Mouse (Mus musculus) intestine, embryonic 15.5 days (tissue): ENCODE measurements around the gene Glt8d1. TPM values are rescaled to one million over a fixed set of nuclear protein-coding genes. Genes with fewer than 3 reads are reported as not detected.

ENCODE experiments used
- ATAC-seq: fragments of 200-750 bp; cut with Nextera tagmentation; 2 replicates; pipeline ENCODE4 v1.8.0; 2017; ENCODE audit warnings: moderate TSS enrichment, moderate library complexity
- H3K27ac ChIP-seq: fragments of 300-500 bp; sonication (generic); 2 replicates; pipeline ENCODE4 v1.5.1; 2015; ENCODE audit warnings: mild to moderate bottlenecking, inconsistent platforms
- H3K27me3 ChIP-seq: fragments of 300-500 bp; sonication (generic); replicated peaks from 2 replicates; pipeline ENCODE4 v1.6.1; 2015; ENCODE audit warnings: inconsistent platforms
- H3K36me3 ChIP-seq: fragments of 300-500 bp; sonication (generic); 2 replicates; pipeline ENCODE4 v1.6.1; 2015; ENCODE audit warnings: inconsistent platforms
- H3K4me1 ChIP-seq: fragments of 300-500 bp; sonication (generic); replicated peaks from 2 replicates; pipeline ENCODE4 v1.6.1; 2015; ENCODE audit warnings: inconsistent platforms
- H3K4me2 ChIP-seq: fragments of 300-500 bp; sonication (generic); replicated peaks from 2 replicates; pipeline ENCODE4 v1.6.1; 2015; ENCODE audit warnings: mild to moderate bottlenecking, inconsistent platforms
- H3K4me3 ChIP-seq: fragments of 300-500 bp; sonication (generic); replicated peaks from 2 replicates; pipeline ENCODE4 v1.5.1; 2015; ENCODE audit warnings: inconsistent platforms
- H3K9ac ChIP-seq: fragments of 300-500 bp; sonication (generic); 2 replicates; pipeline ENCODE4 v1.6.1; 2015; ENCODE audit warnings: inconsistent platforms
- H3K9me3 ChIP-seq: fragments of 300-500 bp; sonication (generic); 2 replicates; pipeline ENCODE4 v1.6.1; 2016; ENCODE audit warnings: inconsistent platforms
- WGBS: fragments of 180-500 bp; shearing (Covaris S2); methylation state at CpG from one replicate; pipeline ENCODE4 v1.1.7; 2015; 5-methylcytosine and 5-hydroxymethylcytosine counted together
- polyA plus RNA-seq: library from polyadenylated mRNA; unstranded; fragments of >200 nt; fragmentation: Nextera tagmentation; extraction: Ambion mirVana; gene quantifications from 2 replicates; pipeline ENCODE4 v1.2.1, GENCODE M21; 2015

Gene Glt8d1
- polyA plus RNA-seq = 44.6 and 48.6 TPM in 2 replicates

DNA sequence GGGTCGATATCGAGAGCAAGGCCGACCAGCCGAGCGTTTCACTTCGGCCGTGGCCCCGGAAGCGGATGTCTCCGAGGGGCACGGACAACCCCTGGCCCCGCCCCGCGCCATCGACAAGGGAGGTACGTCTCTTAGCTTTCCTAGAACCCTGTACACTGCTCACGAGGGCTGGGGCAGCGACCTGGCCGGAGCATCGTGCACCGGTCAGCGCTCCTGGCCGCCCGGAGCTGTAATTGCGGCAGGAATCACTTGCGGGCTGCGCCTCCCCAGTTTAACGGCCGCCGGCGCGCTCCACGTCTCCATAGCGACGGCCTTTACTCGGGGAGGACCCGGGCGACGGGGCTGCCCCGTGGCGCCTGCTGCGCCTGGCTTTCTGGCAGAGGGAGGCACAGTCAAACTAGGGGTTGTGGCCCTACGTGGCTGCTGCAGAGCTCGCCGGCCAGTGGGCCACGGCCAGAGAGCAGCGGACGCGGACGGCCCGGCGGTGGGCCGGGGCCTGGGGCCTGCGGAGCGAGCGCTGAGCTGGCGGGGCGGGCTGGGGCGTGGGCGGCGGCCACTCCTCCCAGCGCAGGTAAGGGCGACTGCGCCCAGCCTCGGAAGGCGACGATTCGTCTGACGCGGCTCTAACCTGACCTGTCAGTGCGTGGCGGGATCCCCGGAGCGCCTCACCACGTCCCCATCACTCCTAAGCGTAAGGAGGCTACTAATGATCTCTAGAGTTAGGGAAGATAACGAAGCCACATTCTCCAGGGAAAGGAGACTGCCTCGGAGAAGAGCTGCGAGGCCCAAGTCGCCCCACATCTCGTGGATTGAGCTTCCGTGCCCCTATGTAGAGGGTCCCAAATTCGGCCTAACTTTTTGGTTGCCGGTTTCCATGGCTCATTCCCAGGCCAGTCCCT, at the start of gene Glt8d1, which contains the start of gene Spcs1:
TSS of gene Glt8d1 (plus strand) at position 94 of the 899 bp plus-strand sequence.
TSS of gene Spcs1 (minus strand) at position 366 of the 899 bp plus-strand sequence.
- no peaks in the 10 kb centered on the region for H3K9me3 ChIP-seq
- H3K4me3 ChIP-seq = peak within 1 kb of the TSS; percentile 67
- H3K27me3 ChIP-seq = no peaks in the 10 kb centered on the region
- H3K9ac ChIP-seq = peak within 1 kb of the TSS; percentile 96
- H3K27ac ChIP-seq = peak within 1 kb of the TSS; percentile 94
- peak within 1 kb of the TSS; percentile 75 for H3K4me2 ChIP-seq
- peaks cover 2% of the 10 kb centered on the region; the same call in 1 of the 2 replicates for H3K4me1 ChIP-seq
- ATAC-seq = peak; percentile 96
- no peaks in the 10 kb centered on the region for H3K36me3 ChIP-seq
- WGBS = under 1% methylated on average over 84 of the region's 84 CpGs

DNA sequence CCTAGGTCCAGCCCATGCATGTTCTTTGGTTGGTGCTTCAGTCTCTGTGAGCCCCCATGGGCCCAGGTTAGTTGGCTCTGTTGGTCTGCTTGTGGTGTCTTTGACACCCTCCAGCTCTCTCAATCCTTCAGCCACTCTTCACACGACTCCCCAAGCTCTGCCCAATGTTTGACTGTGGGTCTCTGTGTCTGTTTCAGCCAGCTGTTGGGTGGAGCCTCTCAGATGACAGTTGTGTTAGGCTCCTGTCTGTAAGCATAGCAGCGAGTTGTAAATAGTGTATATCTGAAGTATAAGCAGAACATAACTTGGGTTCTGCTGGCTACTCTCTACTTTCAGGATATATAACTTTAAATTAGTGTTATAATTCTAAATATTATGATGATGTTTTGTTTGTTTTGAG, 42.7 kb upstream of the Glt8d1 start:
- ATAC-seq = no peak
- Histone ChIP-seq H3K27me3 (no peaks in the 10 kb centered on the region), H3K36me3 (no peaks in the 10 kb centered on the region; the same call in 1 of the 2 replicates), H3K4me1 (no peaks in the 10 kb centered on the region), H3K27ac (no peak overlapping the region), H3K9me3 (no peaks in the 10 kb centered on the region), H3K9ac (no peak overlapping the region), H3K4me2 (no peak overlapping the region), H3K4me3 (no peak overlapping the region)
- WGBS = 70% methylated on average over 2 of the region's 2 CpGs

DNA sequence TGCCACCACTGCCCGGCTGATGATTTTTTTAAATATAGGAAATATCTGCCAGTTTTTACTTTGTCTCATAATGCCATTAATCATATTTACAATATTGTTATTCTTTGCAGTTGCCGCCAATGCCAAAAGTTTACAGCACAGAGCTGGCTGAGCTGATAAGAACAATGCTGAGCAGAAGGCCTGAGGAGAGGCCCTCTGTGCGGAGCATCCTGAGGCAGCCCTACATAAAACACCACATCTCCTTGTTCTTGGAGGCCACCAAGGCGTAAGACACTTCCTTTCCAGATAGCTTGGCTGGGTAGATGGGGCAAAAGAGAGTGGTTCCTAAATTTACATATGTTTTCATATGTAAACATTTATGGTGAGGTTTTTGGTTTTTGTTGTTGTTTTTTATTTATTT, 42.2 kb upstream of the Glt8d1 start:
- Histone ChIP-seq H3K9ac (no peak overlapping the region), H3K4me1 (no peaks in the 10 kb centered on the region), H3K9me3 (no peaks in the 10 kb centered on the region), H3K4me2 (no peak overlapping the region), H3K36me3 (no peaks in the 10 kb centered on the region; the same call in 1 of the 2 replicates), H3K27ac (no peak overlapping the region), H3K4me3 (no peak overlapping the region), H3K27me3 (no peaks in the 10 kb centered on the region)
- ATAC-seq = no peak
- WGBS = 94% methylated on average over 4 of the region's 4 CpGs

DNA sequence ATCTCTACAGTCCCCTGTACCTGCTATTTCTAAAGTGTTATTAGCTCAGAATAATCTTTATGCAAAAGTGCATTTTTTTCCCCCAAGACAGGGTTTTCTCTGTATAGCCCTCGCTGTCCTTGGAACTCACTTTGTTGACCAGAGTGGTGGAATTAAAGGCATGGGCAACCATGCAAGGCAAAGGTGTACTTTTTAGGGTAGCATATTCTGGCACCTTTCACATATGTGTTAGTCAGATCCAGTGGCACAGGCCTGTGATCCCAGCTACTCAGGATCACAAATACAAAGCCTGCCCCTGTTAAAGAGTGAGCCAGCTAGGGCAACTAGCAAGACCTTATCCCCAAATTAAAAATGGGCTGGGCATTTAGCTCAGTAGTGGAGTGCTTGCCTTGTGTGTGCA, 40.8 kb upstream of the Glt8d1 start:
- H3K4me3 ChIP-seq = no peak overlapping the region
- no peak for ATAC-seq
- H3K9ac ChIP-seq = no peak overlapping the region
- H3K4me2 ChIP-seq = no peak overlapping the region
- no peak overlapping the region for H3K27ac ChIP-seq
- H3K4me1 ChIP-seq = no peaks in the 10 kb centered on the region
- no peaks in the 10 kb centered on the region for H3K27me3 ChIP-seq
- H3K36me3 ChIP-seq = no peaks in the 10 kb centered on the region; the same call in 1 of the 2 replicates
- WGBS = 92% methylated on average over 1 of the region's 1 CpGs
- H3K9me3 ChIP-seq = no peaks in the 10 kb centered on the region

DNA sequence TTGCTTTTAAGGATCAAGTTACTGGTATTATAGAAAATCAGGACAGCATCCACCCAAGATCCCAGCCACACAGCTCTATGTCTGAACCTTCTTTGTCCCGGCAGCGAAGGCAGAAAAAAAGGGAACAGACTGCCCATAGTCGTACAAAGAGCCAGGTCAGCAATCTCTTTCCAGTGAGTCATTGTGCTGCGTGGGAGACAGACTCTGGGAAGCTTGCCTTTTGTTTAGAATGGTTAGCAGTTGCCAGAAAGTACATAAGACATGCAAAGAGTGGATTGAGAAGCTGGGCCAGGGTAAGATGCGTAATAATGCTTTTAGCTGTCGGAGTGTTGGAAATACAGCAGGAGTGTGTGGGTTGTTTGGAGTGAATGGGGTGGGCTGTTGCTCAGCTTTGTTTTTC, 27.0 kb upstream of the Glt8d1 start:
- no peaks in the 10 kb centered on the region for H3K4me1 ChIP-seq
- 0 out of 2 replicates have a peak, but pooled peaks cover 4% of the 10 kb centered on the region for H3K36me3 ChIP-seq
- no peak overlapping the region for H3K27ac ChIP-seq
- no peak overlapping the region for H3K4me2 ChIP-seq
- H3K9ac ChIP-seq = no peak overlapping the region
- no peak overlapping the region for H3K4me3 ChIP-seq
- H3K27me3 ChIP-seq = no peaks in the 10 kb centered on the region
- no peaks in the 10 kb centered on the region for H3K9me3 ChIP-seq
- ATAC-seq = no peak
- WGBS = 59% methylated on average over 6 of the region's 6 CpGs

DNA sequence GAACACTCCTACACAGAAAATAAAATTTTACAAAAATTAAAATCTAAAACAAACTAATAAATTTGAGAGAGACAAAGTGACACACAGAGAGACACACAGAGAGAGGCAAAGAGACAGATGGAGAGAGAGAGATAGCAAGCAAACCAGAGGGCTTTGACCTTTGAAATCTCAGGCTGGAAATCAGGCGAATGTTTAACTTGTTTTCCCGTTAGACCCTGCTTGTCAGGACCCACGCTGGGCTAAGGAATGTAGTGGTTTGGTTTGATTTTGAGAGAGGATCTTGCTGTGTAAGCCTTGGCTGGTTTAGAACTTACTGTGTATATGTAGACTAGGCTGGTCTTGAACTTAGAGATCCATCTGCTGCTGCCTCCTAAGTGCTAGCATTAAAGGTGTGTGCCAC, 25.0 kb upstream of the Glt8d1 start:
- Histone ChIP-seq H3K4me1 (no peaks in the 10 kb centered on the region), H3K9ac (no peak overlapping the region), H3K27ac (no peak overlapping the region), H3K27me3 (no peaks in the 10 kb centered on the region), H3K4me3 (no peak overlapping the region), H3K9me3 (no peaks in the 10 kb centered on the region), H3K36me3 (no peaks in the 10 kb centered on the region), H3K4me2 (no peak overlapping the region)
- no peak for ATAC-seq
- WGBS = 58% methylated on average over 3 of the region's 3 CpGs

DNA sequence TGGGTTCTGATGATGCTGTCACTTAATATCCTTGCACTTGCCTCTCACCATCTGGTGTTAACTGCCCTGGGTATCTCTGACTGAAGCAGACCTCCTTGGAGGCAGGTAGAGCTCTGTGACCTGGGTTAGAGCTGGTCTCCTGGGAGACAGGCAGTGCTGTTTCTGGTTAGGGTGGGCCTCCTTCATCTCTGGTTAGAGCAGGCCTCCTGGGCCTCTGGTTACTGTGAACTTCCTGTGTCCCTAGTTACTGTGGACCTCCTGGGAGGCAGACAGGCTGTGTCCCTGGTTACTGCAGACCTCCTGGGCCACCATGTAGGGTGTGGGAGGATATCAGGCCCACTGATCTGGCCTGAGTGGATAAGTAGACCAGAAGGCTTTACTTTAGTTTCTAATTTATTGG, 4.8 kb upstream of the Glt8d1 start:
- Histone ChIP-seq H3K4me2 (no peak overlapping the region), H3K9ac (no peak overlapping the region), H3K4me3 (no peak overlapping the region), H3K4me1 (no peaks in the 10 kb centered on the region), H3K9me3 (no peaks in the 10 kb centered on the region), H3K27me3 (no peaks in the 10 kb centered on the region), H3K27ac (no peak overlapping the region), H3K36me3 (no peaks in the 10 kb centered on the region)
- no peak for ATAC-seq

DNA sequence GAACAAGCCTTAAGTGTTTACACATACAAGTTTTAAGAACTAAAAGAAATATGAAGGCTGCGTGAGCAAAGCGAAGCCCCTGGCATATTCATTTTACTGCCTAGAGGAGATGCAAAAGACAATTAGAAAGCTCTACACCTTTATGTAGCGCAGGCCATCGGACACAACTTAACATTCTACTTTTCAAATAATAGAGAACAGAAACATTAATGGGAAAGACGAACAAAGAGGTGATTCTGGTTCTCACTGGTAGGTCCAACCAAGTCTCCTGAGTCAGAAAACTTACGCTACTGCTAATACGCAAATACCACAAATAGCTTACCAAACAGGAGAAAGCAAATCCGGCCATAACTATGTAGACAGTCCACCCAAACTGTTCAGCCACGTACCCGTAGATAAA, 844 bp upstream of the Glt8d1 start:
- Histone ChIP-seq H3K4me3 (peak overlapping the region; percentile 67), H3K9me3 (no peaks in the 10 kb centered on the region), H3K27ac (0 out of 2 replicates have a peak overlapping the region, but pooled peaks have one; percentile 94), H3K4me1 (peaks cover 2% of the 10 kb centered on the region; the same call in 1 of the 2 replicates), H3K9ac (peak overlapping the region; percentile 96), H3K4me2 (peak overlapping the region; percentile 75), H3K27me3 (no peaks in the 10 kb centered on the region), H3K36me3 (no peaks in the 10 kb centered on the region)
- ATAC-seq = no peak
- 52% methylated on average over 10 of the region's 10 CpGs for WGBS

DNA sequence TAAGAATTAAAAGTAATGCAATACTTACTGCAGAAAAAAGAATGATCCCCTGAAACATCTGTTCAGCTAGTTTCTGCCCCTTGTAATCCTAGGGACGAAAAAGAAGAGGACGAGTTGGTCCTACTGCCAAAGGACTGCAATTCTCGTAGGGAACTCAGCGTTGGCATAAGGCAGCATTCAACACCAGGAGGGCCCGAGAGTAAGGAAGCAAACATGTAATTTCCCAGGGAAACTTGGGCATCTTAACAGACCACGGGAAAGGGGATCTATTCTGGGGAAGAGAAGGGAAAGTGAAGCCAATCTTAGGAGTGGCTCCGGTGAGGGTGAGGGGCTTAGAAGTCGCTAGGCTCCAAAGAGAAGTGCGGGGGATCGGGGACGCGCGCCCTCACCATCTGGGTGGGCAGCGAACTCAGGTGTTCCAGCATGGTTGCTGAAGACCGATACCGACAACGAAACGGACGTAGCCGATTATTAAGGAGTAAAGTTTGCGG, 339 bp upstream of the Glt8d1 start:
- peak; percentile 29 for ATAC-seq
- Histone ChIP-seq H3K27ac (peak overlapping the region; percentile 94), H3K4me1 (peaks cover 2% of the 10 kb centered on the region; the same call in 1 of the 2 replicates)

DNA sequence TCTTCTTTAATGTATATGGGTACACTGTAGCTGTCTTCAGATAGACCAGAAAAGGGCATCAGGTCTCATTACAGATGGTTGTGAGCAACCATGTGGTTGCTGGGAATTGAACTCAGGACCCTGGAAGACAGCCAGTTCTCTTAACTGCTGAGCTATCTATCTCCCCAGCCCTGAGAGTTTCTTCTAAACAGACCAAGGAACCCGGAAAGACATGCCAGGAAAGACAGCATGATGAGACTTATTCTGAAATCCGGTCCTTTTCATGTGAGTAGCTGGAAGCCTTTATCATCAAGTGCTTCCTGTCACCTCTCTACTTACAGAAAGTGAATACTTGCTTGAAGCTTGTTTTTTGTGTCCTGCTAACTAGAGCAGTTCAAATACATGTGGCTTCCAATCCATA, 3.3 kb downstream of the Glt8d1 start:
- no peak overlapping the region for H3K4me3 ChIP-seq
- H3K4me2 ChIP-seq = no peak overlapping the region
- H3K27ac ChIP-seq = no peak overlapping the region
- 68% methylated on average over 2 of the region's 2 CpGs for WGBS
- H3K4me1 ChIP-seq = peaks cover 2% of the 10 kb centered on the region; the same call in 1 of the 2 replicates
- H3K9me3 ChIP-seq = no peaks in the 10 kb centered on the region
- H3K27me3 ChIP-seq = no peaks in the 10 kb centered on the region
- H3K36me3 ChIP-seq = 0 out of 2 replicates have a peak, but pooled peaks cover 3% of the 10 kb centered on the region
- H3K9ac ChIP-seq = no peak overlapping the region
- no peak for ATAC-seq

More for the DNA sequence above, 339 bp upstream of the Glt8d1 start:
- Histone ChIP-seq H3K4me2 (peak overlapping the region; percentile 75), H3K9ac (peak overlapping the region; percentile 96), H3K27me3 (no peaks in the 10 kb centered on the region), H3K4me3 (peak overlapping the region; percentile 67), H3K36me3 (no peaks in the 10 kb centered on the region), H3K9me3 (no peaks in the 10 kb centered on the region)
- WGBS = 0% methylated on average over 21 of the region's 21 CpGs

DNA sequence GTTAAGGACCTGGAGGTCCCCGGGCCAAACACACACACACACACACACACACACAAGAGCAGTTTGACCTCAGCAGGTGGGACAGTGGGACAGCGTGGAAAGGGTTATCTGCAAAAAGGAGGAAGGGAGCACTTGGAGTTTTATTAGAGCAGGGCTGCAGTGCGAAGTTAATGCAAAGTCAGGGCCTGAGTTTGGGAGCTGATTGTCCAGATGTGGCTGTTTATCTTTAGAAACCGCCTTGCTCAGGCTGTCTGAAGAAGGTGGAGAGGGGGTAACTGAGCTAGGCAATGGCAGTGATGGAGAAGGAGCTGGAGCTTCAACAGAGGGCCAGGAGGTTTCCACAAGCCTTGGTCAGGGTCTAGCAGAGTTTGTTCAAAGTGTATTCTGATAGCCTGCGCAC, 5.6 kb downstream of the Glt8d1 start:
- Histone ChIP-seq H3K4me1 (peaks cover 2% of the 10 kb centered on the region; the same call in 1 of the 2 replicates), H3K9me3 (no peaks in the 10 kb centered on the region), H3K27me3 (no peaks in the 10 kb centered on the region), H3K4me2 (no peak overlapping the region), H3K4me3 (no peak overlapping the region), H3K36me3 (peaks cover 17% of the 10 kb centered on the region; the same call in 1 of the 2 replicates), H3K27ac (no peak overlapping the region), H3K9ac (no peak overlapping the region)
- ATAC-seq = no peak
- WGBS = 59% methylated on average over 5 of the region's 5 CpGs

DNA sequence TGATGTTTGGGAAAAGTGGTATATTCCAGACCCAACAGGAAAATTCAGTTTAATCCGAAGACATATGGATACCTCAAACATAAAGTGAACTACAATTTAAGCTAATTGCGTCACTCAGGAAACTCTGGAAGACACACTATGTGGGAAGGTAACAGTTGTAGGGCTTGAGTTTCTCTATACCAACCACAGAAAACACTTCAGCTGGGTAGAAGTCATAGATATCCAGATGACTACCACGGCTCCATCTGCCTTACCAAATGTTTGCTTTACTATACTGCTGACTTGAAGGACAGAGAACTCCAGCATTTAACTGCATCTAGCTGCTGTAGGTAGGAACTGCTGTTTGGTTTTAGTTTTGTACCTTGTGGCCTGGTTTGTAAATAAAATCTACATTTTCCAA, 10.4 kb downstream of the Glt8d1 start:
- no peak overlapping the region for H3K9ac ChIP-seq
- no peaks in the 10 kb centered on the region for H3K4me1 ChIP-seq
- H3K27ac ChIP-seq = no peak overlapping the region
- no peak overlapping the region for H3K4me2 ChIP-seq
- no peak overlapping the region for H3K4me3 ChIP-seq
- no peak for ATAC-seq
- no peaks in the 10 kb centered on the region for H3K27me3 ChIP-seq
- 93% methylated on average over 3 of the region's 3 CpGs for WGBS
- no peaks in the 10 kb centered on the region for H3K9me3 ChIP-seq
- peaks cover 37% of the 10 kb centered on the region for H3K36me3 ChIP-seq
